Comparison of ENCODE assay signal across 11 mouse cellular contexts in the genomic region with DNA sequence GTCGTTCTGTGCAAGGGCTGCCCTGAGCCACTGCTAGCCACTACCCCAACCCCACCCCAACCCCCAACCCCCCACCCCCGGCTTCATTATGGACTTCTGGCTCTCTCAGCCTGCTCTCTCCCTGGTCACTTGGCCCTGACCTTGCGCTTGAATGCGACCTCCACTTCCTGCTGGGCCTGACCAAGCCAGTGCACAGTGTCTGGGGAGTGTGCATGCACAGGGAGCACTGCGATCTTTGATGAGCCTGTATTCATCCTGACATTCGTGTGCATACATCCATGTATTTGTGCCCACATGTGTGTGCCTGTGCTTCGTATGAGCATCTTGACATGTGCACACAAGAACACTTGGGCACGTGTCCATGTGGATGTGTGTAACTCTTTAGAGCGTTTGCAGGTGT.
DNase-seq lines count a peak whose midpoint lies in the region; ATAC-seq lines count a peak whose summit lies in the region.
"Had no signal": no experiment of that assay in that cellular context is flagged by ENCODE, and none has a peak within 500 bp of the region (broad histone marks: within the 10 kb centered on the region; RNA-seq: fewer than 3 reads in every experiment).

No protein-coding gene starts in this region.

- H3K4me3 ChIP-seq in kidney, embryonic 16.5 days (ENCODE audit: low read length) = no peak overlapping the region
- peak overlapping the region; percentile 17 for H3K4me3 ChIP-seq in forebrain, embryonic 12.5 days (replicated peaks)
- peak overlapping the region; percentile 36 for H3K4me3 ChIP-seq in limb, embryonic 10.5 days
- H3K4me3 ChIP-seq in neural tube, embryonic 12.5 days = no peak overlapping the region
- H3K4me3 ChIP-seq: erythroblast, embryonic 14.5 days had no signal

- H3K27ac ChIP-seq in kidney, embryonic 16.5 days (ENCODE audit: low read length) = no peak overlapping the region
- H3K27ac ChIP-seq in forebrain, embryonic 12.5 days = peak overlapping the region; percentile 96
- peak overlapping the region; percentile 81 for H3K27ac ChIP-seq in limb, embryonic 10.5 days
- H3K27ac ChIP-seq in neural tube, embryonic 12.5 days = peak overlapping the region; percentile 47; the same call in 1 of the 2 replicates
- H3K27ac ChIP-seq: liver, embryonic 14.5 days had no signal

- no peaks in the 10 kb centered on the region for H3K27me3 ChIP-seq in kidney, embryonic 16.5 days (ENCODE audit: insufficient read depth, low read length)
- no peaks in the 10 kb centered on the region for H3K27me3 ChIP-seq in forebrain, embryonic 12.5 days
- H3K27me3 ChIP-seq in limb, embryonic 10.5 days (ENCODE audit: low read depth, poor library complexity, severe bottlenecking) = 0 out of 2 replicates have a peak, but pooled peaks cover 3% of the 10 kb centered on the region
- H3K27me3 ChIP-seq in neural tube, embryonic 12.5 days (replicated peaks) = no peaks in the 10 kb centered on the region

- no peak overlapping the region for H3K9ac ChIP-seq in kidney, embryonic 16.5 days (replicated peaks; ENCODE audit: low read length)
- H3K9ac ChIP-seq in forebrain, embryonic 12.5 days = peak overlapping the region; percentile 39
- 0 out of 2 replicates have a peak overlapping the region, but pooled peaks have one; percentile 9 for H3K9ac ChIP-seq in neural tube, embryonic 12.5 days
- H3K9ac ChIP-seq: liver, embryonic 14.5 days had no signal

- intact Hi-C loops in left cerebral cortex, postnatal 36 days (cut with DNase I) = no loop called here

- no peak for ATAC-seq in kidney, embryonic 16.5 days (ENCODE audit: low FRiP score, low TSS enrichment)
- peak; percentile 34 for ATAC-seq in forebrain, embryonic 12.5 days (ENCODE audit: low FRiP score)
- ATAC-seq in neural tube, embryonic 12.5 days (ENCODE audit: low FRiP score, low read depth) = peak; percentile 43

- 27% methylated on average over 9 of the region's 9 CpGs for WGBS in kidney, embryonic 16.5 days
- WGBS in forebrain, embryonic 12.5 days = 7% methylated on average over 9 of the region's 9 CpGs
- WGBS in limb, embryonic 10.5 days = 25% methylated on average over 9 of the region's 9 CpGs
- 15% methylated on average over 9 of the region's 9 CpGs for WGBS in neural tube, embryonic 12.5 days

- no peaks in the 10 kb centered on the region for H3K36me3 ChIP-seq in kidney, embryonic 16.5 days (ENCODE audit: insufficient read depth, low read length)
- no peaks in the 10 kb centered on the region for H3K36me3 ChIP-seq in forebrain, embryonic 12.5 days (replicated peaks)
- H3K36me3 ChIP-seq in limb, embryonic 10.5 days = no peaks in the 10 kb centered on the region
- H3K36me3 ChIP-seq in neural tube, embryonic 12.5 days = no peaks in the 10 kb centered on the region

- DNase-seq in kidney, adult 11 months = no peak
- DNase-seq in limb, embryonic 10.5 days (ENCODE audit: low spot score) = no peak
- DNase-seq in adipocyte (ENCODE audit: low spot score) = no peak
- DNase-seq in yolk sac, embryonic 10.5 days (ENCODE audit: low spot score) = no peak
- no peak for DNase-seq in left cerebral cortex, postnatal 36 days (ENCODE audit: low spot score in 2 of 2)
- DNase-seq: cerebellum, adult 9-11 months had no signal

- H3K4me2 ChIP-seq in kidney, embryonic 16.5 days (replicated peaks; ENCODE audit: low read depth, low read length) = 0 out of 2 replicates have a peak overlapping the region, but pooled peaks have one; percentile 23
- H3K4me2 ChIP-seq in forebrain, embryonic 12.5 days = peak overlapping the region; percentile 45
- peak overlapping the region; percentile 51 for H3K4me2 ChIP-seq in neural tube, embryonic 12.5 days (replicated peaks)

- H3K9me3 ChIP-seq in kidney, embryonic 16.5 days (ENCODE audit: low read length) = no peaks in the 10 kb centered on the region
- H3K9me3 ChIP-seq in forebrain, embryonic 12.5 days = no peaks in the 10 kb centered on the region
- H3K9me3 ChIP-seq in limb, embryonic 10.5 days (replicated peaks) = no peaks in the 10 kb centered on the region
- no peaks in the 10 kb centered on the region for H3K9me3 ChIP-seq in neural tube, embryonic 12.5 days

- peaks cover 11% of the 10 kb centered on the region for H3K4me1 ChIP-seq in kidney, embryonic 16.5 days (ENCODE audit: insufficient read depth, low read length)
- H3K4me1 ChIP-seq in forebrain, embryonic 12.5 days = peaks cover 34% of the 10 kb centered on the region
- H3K4me1 ChIP-seq in limb, embryonic 10.5 days = peaks cover 24% of the 10 kb centered on the region
- peaks cover 22% of the 10 kb centered on the region for H3K4me1 ChIP-seq in neural tube, embryonic 12.5 days

Comparison
In these comparisons a context has a peak if more than half of its experiments do, and no peak if none do; other contexts are left out.
1. H3K4me3 ChIP-seq: peak in forebrain, embryonic 12.5 days (single experiment) and limb, embryonic 10.5 days (single experiment); none in kidney, embryonic 16.5 days (single experiment) and neural tube, embryonic 12.5 days (single experiment).
2. Peak in every context shown above with its lines, with median percentiles within 50 percentile points of each other: H3K4me2 ChIP-seq.